Mouse (Mus musculus) A20 (cell line): ENCODE results near the gene Npy5r.

Source experiments
- DNase-seq: peaks from one replicate; pipeline ENCODE4 v3.0.0-alpha.2; 2011; ENCODE audit warnings: low read depth, low spot score

The Npy5r gene

DNA sequence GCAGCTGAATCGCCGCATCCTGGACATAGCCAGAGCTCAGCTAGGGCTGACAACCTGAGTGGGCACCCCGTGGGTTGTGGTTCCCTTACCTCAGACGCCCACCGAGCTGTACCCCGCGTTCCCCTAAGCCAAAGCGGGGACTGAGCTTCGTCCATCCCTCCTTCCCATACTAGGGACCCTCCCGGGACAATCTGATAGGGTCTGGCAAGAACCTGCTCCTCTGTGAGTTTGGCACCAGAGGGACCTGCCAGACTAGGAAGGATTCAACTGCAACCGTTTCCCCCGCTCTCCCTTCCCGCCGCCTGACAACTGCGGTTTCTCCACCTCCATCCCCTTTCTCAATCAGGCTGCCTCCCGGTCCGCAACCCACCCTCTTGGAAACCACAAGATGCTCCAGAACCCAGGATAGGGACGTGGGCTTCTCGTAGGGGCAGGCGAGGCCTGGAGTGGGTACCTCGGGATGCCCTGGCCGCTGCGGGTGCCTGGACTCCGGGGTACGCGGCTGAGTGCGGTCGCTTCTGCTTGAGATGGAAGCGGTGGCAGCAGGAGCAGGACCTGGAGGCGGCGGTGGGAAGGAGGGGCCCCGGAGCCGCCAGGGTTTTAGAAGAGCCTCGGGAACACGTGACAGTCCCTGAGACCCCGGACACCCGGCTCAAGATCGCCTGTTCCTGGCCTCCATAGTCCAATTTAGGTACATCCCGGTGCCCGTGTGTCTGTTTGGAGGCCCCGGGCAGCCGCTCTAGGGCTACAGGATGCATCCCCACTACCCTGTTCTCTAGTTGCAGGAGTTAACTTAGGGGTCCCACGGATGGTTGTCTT is at the start of gene Npy5r:
TSS of gene Npy5r (minus strand) at position 618 of the 819 bp plus-strand sequence.
- no peak for DNase-seq

DNA sequence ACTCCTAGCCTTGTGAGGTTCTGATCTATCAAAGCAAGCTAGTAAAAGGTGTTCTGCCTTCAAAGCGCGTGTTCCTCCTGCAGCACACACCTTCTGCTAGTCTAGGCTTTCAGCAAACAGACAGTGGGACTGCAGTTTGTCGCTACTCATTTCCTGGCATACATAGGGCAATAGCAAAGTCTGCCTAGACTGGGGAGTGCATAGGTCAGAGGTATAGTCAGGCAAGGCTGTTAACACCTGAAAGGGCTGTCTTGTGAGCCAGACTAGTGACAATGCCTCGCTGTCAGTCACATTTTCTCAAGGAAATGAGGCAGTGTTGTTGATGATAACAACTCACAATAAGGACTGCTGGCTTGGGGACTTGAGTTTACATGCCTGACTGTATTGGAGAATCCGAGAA is 44.0 kb upstream of the Npy5r start:
- no peak for DNase-seq

DNA sequence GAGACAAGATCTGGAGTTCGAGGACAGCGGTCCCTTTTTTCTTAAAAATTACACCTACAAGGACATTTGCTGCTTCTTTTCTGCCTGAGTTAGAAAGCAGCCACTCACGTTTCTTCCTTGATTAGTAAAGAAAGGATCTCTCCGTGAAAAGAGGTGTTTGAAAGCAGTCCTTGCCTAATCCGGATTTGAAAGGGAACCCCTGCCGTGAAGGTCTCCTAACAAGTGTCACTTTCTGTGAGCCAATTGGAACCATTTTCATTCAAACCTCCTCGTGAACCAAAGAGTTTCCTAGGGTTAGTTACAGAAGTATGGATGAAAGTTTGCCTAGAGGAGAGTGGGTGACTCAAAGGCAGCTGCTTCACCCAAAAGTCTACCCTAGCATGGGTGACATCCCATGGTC is 41.5 kb upstream of the Npy5r start:
- DNase-seq: no peak

DNA sequence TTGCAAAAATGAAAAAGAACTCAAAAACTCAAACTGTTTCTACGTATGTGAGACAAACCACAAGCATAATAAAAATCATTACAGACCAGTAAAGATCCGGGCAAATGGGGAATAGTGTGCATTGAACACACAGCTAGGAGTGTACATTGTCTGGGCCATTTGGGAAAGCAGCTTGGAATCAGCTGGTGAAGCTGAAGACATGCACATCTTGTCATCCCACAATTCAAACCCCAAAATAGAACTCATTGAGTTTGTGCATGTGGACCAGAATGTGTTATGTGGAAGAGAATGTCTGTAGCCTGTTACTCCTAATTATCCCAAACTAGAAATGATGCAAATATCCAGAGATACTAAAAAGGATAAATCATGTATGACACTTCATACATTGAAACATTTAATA is 34.9 kb upstream of the Npy5r start:
- no peak for DNase-seq

DNA sequence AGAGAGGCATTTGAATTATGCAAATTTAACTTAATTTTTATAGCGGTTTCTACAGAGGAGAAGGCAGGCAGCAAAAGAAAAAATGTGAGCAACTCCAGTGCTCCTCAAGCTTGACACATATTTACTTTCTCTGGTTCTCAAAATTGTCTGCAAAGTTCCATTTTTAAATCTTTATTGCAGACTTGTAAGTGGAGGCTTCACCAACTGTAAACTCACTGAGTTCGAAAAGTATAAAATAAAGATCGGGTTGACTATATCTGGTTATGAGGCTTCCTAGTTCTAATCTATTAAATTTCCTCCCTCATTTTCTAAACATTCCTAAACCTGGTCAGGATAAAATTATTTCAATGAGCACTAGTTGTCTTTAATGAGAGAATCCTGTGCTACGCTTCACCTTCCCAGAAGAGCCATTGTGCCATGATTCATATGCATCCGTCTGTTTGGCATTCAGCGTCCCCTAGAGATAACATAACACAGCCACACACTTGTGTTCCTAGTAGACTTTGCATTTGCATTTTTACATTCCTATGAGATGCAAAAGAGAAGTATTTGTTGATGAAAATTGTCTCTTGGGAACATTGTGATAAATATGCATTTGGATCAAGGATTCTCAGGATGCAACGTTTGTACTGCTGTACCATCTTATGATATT is 26.5 kb upstream of the Npy5r start:
- DNase-seq: no peak

GRCm38 (mm10) chr8:66698782-66699181 is 10.9 kb upstream of the Npy5r start:
- no peak for DNase-seq

GRCm38 (mm10) chr8:66698011-66698410 is 10.1 kb upstream of the Npy5r start:
- DNase-seq: no peak

DNA sequence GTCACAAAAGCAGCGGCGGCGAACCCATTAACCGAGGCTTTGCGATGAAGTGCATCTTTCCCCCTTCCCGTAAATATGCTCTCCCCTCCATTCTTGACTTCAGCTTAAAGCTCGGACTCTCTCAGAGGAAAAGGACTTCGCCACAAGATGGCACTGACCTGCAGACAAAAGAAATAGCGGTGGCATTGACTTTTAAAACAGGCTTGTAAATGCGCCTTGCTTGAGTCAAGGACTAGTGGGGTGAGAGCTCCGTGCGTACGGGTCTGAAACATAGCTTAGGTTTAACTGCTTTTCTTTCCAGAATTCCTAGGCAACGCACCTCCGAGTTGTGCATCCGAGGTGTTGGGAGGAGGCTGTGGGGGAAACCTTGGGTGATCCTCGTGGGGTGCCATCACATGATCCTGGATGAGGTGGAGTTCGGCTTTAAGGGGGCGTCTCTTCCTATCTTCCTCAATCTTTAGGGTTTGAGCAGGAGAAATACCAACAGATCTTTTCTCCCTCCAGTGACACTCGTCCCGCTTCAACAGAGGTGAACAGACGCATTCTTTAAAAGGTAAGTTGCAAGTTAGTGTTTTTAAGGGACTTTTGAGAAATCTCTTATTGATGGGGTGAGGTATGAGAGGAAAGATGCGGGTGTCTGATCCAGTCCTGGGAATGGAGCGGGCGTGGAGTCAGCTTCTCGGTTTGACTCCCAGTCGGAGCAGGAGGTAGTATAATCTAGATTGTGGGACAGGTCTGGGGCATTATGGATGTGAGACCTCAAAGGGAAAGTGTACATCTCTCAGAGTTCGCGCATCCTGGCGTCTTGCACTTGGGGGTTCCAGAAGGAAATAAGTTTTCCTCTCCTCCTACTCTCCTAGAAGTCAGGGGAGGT is 9.3 kb upstream of the Npy5r start, which contains the start of gene Npy1r:
TSS of gene Npy1r (plus strand) at position 223 of the 874 bp plus-strand sequence.
- no peak for DNase-seq

GRCm38 (mm10) chr8:66690402-66690801 is 2.5 kb upstream of the Npy5r start:
- no peak for DNase-seq

GRCm38 (mm10) chr8:66688799-66689198 is 871 bp upstream of the Npy5r start:
- no peak for DNase-seq

DNA sequence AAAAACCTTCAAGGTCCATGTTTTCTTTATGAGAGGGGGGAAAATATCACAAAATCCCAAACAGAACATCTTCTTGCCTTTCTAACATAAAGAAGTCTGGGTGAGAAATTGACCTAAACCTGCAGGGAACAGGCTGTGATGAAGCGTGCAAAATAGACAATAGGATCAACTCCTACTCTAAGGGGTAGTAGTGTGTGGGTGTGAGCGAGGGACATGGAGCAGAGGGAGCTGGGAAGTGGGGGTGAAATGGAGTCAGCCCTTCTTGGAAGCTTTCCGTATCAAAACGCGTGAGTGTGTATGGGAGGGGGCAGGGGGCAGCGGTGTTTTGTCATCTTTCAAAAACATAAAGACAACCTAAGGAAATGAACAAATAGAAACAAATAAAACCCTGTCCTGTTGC is 467 bp upstream of the Npy5r start:
- DNase-seq: no peak

- no peak for DNase-seq
Measured at GRCm38 (mm10) chr8:66681261-66681660, 6.7 kb downstream of the Npy5r start.

DNA sequence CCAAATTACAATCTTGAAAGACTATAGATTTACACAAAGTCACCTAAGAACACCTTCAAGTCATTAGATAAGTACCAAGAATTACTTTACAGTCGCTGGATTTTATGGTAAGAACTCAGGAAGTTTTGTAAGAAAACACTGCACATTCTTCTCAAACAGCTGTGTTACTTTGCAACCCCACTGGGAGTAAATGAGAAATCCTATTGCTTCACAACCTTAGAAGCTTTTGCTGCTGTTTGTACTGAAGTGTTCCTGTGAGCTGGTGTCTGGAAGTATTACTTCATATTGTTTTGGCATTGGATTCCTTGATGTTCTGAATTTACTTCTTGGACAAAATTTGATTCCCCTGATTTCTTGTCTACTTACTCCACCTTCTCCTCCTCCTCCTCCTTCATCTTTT is 57.2 kb downstream of the Npy5r start:
- DNase-seq: no peak
